Mouse (Mus musculus) adrenal gland, postnatal 25 days (tissue): ENCODE data around the gene Gbgt1. TPM values are rescaled to one million over a fixed set of nuclear protein-coding genes. Genes with fewer than 3 reads are reported as not detected.

Source experiments
- DNase-seq: peaks from one replicate; pipeline ENCODE4 v3.0.0; 2021; ENCODE audit warnings: mixed read lengths
- total RNA-seq: library from RNA; stranded (reverse); gene quantifications from 2 replicates; pipeline ENCODE4 v1.2.3, GENCODE M21; 2021

The Gbgt1 gene
- total RNA-seq, 1 experiment from 2014 or later: 3.2 TPM

DNA sequence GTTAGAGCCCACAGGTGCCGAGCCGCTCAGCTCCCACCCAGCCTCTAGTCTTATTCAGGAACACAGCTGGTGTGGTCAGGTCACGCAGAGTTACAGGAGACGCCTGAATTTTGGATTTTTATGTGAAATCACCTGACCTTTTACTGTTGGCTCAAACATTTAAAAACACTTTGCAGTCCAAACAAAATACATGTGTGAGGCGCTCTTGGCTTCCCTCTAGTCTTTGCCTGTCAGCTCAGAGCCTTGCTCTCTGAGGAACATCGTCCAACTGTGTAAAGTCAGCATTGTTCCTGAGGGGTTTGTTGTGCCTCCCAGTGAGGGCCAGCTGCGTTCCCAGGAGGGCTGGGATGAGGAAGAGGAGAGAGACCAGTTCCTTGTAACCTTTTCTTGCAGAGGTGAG lies 33.6 kb downstream of the Gbgt1 start:
- DNase-seq: no peak

DNA sequence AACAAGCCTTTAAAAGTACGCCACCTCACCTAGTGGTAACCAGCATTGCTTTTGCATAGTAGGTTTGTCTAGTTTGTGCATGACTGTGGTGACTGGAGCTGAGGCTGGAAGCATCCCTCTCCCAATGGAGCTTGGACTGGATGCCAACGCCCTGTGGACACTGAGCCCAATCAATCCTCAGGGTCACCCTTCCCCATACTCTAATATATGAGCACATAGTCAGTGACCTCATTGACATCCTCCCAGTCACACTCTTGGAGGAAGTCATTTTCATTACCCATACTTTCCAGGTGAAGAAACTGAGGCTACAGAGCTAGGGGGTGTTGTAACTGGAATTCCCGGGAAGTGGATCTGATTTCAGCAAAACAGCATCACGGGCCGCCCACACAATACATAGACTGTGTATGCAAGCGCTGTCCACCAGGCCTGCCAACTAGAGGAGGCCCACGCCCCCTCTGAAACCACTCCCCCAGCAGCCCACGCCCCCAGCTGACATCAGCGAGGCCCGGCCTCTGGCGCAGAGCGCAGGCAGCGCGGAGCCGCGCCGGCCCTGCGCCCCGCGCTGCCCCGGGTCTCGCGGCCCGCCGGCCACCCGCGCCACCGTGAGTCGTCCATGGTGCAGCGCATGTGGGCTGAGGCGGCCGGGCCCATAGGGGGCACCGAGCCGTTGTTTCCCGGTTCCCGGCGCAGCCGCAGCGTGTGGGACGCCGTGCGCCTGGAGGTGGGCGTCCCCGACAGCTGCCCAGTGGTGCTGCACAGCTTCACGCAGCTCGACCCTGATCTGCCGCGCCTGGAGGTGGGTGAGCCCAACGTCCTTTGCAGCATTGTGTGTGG lies 36.5 kb downstream of the Gbgt1 start:
- DNase-seq: peak; percentile 90

DNA sequence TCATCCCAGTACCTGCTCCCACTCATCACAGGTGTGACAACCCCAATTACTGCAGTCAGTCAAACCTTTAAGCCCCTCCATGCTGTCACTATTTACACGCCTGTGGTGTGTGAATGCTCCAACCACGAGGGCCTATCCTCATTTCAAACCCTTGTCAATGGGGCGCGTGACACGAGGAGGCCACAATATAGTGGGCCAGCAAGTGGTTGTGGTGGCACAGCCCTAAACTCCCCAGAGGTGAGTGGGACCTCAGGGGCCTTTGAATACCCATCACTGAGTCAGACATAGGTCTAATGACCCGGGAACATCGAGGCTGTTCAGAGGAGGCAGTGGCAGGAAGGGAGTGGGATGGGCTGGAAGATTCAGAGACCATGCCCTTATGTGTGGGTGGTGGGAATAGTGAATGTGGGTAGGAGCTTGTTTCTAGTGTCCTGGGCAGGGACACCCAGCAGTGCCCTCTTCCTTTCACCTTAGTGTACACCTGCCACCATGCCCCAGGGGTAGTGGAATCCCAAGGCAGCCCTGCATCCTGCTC lies 37.3 kb downstream of the Gbgt1 start:
- DNase-seq: no peak

DNA sequence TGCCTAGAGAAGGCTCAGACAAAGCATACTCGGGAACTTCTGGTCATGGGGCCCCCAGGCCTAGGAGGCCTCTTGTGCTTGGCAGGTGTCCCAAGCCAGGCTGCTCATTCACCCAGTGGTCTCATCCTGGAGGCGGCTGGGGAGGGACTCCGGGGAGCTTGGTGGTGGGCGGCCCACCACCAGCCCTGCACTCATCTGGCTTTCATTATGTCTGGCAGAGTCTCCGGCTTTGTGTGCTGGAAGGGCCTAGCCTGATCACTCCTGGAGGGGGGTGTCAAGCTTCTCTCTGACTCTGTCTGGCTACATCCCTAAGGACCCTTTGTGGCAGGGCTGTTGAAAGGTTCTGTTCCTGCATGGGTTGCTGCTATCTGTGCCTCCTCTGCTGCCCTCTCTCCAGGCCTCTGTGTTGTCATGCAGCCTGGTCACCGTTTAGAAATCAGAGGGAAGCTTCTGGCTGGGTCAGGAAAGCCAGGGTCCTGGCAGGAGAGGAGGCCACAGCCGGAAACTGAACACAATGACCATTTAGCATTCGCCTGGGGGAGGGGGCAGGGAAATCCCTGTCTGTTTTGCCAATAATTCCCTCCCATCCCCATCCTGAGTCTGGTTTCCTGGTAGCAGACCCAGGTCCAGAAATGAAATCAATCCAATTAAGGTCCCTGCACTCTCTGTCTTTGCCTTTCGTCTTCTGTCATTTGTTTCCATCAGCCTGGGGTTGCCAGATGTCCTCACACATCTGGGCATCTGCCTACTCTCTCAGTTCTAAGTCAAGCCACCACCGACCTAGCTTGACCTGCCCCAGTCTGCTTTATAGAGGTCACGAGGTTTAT lies 38.0 kb downstream of the Gbgt1 start:
- DNase-seq: no peak

DNA sequence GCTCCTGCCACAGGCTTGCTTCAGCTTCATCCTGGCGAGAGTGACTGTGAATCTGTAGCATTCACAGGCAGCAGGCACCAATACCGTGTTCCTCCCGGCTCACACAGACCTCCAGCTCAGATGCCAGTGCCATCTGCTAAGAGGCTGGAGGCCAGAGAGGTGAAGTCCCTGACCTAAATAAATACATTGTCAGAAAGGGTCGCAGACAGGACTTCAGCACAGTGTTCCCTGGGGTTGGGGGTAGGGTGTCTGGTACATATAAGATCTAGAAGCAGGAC lies 38.5 kb downstream of the Gbgt1 start:
- no peak for DNase-seq

DNA sequence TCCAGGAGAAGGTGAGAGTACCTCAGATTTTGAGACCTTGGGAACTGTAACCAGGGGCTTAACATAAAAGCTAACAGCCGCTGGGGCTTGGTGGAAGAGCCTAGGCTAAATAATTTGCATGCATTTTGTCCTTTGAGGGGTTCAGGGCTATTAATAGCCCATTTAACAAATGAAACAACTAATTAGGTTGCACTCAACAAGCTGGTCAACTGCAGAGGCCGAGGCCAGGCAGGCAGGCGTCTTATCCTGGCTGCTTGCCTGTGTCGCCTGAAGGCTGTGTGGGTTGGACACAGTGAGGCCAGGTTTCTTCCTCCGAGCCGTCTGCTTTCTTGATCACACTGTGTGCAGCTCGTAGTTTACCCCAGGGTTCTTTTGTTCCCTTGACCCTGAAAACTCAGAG lies 39.0 kb downstream of the Gbgt1 start:
- peak; percentile 47 for DNase-seq

DNA sequence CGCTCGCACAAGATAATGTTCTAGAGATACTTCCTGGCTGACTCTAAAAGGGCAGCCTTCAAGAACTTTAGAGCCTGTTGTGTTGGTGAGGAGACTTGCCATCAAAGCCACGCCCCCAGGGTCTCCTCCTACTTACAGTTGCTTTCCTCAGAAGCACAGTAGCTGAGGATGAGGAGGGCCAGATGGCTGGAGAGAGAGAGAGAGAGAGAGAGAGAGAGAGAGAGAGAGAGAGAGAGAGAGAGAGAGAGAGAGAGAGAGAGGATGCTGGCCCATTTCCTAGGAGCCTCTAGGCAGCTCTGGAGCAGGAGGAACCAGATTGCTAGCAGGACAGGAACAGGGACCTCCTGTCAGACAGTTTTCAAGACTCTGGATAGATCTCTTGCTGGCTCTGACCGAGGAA lies 39.5 kb downstream of the Gbgt1 start:
- DNase-seq: no peak

DNA sequence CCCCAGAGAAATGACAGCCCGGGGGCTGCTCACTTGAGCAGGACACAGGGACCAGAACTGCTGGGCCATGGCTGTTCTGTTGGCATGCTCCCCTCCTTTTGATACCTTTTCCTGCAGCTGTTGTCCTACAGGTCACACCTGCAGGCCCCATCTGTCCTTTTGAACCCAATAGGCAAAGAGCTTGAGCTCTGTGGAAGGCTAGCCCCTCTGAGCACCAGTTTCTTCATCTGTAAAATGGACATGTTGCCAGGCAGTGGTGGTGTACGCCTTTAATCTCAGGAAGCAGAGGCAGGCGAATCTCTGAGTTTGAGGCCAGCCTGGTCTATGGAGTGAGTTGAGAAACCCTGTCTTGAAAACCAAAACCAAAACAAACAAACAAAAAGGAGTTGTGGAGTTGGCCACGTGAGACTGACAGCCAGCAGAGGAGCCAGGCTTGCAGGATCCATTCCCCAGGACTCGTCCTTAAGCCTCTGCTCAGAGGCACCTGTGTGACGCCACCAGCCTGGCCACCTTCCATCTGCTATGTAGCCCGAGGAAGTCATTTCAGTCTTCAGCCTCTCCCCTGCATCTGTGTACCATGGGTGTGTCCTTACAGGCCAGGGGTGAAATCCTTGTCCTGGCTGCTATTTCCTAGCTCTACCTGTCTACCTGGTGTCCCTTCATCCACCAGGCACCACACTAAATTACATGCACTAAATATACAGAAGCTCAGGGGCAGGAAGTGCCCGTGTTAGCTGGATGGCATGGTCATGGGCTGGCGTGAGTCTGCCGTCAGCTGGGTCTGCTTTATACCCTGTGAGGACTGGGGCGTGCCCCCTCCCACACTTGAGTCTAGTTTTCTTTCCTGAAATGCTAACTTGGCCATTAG lies 40.3 kb downstream of the Gbgt1 start:
- no peak for DNase-seq

DNA sequence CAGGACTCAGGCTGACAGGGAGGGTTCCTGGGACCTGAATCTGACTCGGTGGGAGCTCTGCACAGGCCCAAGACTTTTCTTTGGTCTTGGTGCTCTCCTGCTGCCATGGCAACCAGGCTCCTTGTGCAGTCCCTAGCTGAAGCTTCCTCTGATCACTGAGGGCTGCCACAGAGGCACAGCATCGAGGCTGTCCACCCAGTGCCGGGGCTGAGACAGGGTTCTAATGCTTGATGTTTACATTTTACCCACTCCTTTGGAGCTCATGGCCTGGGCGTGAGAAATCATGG lies 40.9 kb downstream of the Gbgt1 start:
- no peak for DNase-seq

DNA sequence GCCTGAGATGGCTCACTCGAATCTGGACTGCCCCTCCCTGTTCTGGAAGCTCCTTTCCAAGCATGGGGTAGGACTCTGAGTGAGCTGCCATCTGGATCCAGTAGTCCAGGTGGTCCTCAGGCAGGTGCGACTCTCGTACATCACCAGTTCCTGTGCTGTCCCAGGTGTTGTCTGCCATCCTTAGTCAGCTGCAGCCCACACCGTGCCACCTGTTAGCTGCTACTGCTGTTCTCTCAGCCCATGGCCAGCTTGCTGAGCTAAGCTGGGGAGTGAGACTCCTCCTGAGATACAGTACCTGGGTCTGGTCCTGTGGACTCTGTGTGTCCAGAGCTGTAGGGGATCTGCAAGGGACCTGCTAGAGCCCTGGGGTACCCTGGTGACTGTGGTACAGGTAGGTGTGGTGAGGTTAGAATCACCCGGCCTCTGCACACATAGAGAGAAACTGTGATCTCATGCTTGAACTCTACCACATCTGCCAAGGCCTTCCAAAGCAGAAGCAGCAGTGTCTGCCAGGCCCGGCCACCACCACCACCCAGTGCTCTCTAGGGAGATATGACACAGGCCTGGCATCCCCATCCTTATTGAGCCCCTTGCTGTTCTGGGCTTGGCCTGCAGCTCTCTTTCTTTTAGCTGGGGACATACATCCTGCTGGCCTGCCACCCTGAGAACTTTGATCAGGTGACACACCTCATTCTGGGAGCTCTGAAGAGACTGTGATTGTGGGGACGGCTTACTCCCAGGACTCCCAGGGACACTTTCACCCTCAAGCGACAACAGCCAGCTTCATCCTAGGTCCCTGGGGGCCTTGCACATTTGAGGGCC lies 41.5 kb downstream of the Gbgt1 start:
- DNase-seq: no peak

DNA sequence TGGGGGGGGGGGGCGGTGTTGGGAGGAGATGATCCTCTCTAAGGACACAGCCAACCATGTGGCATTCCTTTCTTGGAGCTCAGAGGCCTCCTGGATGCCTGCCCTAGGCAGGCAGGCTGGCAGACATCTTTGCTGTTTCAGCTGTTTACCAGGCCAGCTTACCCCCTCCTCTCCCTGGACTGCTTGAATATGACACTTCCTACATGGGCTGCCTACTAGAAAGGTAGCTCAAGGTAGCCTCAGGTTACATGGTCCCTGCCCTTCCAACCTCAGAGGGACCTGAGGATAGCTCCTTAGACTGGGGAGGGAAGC lies 42.1 kb downstream of the Gbgt1 start:
- no peak for DNase-seq

DNA sequence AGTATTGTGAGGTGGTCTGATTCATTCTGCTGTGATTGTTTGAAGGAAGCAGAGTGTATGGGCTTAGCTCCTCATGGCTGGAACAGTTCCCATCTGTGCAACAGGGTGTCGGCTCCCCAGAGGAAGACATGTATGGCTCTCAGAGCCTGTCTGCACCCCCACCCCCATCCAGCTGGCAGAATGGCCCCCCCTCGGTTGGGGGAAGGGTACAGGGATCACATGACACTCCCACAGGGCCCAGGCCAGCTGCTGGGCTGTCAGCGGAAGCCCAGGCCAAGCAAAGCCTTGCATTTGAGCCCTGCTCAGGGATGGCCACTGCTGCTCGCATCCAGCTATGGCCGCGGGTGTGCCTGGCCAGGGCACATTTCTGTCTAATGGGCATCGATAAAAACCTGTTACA lies 42.5 kb downstream of the Gbgt1 start:
- DNase-seq: peak; percentile 52

DNA sequence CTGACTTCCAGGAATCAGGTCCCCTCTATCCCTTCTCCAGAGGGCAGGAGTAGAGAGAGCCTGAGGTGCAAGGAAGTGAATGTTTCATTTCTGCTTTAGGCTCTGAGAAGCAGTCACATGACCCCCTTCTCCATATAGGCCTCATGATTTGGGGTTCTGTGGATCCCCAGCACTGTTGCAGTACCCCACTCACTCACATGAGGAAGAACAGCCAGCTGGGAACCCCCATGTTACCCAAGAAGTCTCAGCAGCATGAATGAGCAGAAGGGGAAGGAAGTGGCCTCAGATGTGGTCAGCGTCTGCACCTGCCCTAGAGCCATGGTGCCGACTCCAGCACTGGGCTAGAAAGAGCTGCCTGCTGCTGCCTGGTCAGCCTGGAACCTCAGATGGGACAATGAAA lies 43.3 kb downstream of the Gbgt1 start:
- no peak for DNase-seq

DNA sequence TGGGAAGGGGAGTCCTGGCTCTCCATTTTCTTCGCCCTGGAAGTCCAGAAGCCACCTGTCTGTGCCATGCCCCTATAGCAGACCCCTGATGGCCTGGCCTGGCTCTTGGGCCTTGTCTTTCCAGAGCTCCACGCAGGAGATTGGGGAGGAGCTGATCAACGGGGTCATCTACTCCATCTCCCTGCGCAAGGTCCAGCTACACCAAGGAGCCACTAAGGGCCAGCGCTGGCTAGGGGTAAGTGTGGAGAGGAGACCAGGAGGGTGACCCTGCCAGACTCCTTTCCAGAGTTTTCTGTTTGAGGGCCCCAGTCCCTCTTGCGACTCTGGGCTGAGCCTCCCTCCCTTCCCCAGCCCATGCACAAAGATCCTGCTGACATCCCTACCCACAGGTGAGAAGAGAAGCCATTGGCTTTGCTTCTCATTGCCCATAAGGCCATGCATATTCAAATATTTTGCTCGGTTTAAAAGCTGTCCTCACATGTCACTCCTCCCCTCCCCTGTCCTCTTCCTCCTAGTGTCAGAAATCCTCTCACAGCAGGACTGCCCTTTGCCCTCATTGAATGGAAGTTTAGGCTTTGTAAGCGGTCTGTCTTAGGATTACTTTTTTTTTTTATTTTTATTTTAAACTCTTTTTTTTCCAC lies 44.0 kb downstream of the Gbgt1 start:
- DNase-seq: no peak

DNA sequence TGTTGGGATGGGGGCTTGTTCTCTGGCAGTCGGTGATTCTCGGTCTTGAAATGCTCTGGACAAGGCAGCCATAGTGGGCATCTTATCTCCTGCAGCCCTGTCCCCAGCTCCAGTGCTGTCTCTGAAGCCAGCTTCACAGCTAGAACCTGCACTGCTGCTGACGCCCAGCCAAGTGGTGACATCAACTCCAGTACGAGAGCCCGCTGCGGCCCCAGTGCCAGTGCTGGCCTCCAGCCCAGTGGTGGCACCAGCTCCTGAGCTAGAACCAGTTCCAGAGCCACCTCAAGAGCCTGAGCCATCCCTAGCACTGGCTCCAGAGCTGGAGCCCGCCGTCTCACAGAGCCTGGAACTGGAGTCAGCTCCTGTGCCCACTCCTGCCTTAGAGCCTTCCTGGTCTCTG lies 47.2 kb downstream of the Gbgt1 start:
- DNase-seq: peak; percentile 62

DNA sequence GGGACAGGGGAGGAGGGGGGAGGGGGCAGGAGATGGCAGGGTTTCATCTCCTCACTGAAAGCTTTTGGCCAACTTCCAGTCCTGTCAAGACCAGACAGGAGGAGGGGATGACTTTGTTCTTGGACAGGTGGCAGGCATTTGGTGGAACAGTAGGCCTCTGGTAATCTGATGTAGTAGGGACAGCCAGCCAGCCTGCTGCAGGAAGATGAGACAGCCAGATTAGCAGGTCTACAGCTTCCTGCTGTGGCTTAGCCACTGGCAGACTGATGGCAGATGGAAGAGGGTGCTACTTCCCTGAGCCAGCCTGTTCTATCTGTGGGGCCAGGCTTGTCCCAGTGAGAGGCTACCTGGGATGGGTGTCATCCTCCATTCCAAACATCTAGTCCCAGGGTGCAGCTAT lies 49.3 kb downstream of the Gbgt1 start:
- no peak for DNase-seq

DNA sequence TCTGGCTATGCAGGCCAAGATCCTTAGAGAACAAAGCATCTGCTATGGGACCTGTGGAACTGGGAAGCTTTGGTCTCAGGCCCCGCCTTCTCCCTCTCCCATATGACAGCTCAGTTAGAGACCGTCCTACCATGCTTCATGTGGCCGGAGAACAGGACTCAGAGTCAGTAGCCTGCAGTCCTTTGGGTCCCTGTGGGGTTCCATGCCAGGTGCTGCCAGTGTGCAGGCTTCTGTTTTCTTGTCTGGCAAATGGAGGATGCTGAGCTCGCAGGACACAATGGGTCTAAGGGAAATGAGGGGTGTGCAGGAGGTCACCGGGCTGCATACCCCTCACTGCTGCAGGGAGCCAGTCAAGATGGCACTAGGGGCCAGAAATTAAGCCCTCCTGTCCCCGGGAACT lies 49.9 kb downstream of the Gbgt1 start:
- DNase-seq: no peak

DNA sequence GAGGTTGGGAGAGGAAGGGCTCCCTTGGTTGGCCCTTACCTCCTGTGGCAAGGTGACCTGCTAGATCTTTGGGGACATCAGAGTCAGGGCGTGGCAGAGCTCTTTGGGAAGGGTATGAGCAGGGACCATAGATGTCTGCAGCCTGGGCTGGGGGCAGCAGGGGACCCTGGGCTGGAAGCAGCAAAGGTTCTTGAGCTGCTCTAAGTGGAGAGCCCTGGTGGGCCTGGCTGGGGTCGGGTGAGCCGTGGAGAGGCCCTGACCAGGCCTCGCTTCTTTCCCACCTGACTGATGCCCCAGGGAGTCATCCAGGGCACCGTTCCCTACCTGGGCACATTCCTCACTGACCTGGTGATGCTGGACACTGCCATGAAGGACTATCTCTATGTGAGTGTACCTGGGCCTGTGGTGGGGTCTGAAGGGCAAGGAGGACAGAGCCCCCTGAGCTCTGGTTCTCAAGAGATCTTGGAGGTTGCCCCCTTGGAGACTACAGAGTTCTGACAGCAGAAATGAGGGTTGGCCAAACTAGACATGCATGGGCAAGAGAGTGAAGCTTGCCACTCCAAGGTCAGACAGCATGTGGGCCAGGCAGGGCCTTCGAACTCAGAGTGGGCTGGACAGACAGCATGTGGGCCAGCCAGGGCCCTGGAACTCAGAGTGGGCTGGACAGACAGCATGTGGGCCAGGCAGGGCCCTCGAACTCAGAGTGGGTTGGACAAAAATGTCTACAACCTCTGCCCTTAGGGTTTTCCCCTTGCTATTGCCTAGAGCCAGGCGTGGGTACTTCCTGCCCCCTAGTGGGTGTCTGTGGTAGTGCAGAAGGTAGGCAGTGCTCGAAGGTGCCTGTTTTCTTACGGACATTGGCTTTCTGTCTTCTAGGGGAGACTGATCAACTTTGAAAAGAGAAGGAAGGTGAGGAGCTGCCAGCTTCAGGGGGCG lies 50.8 kb downstream of the Gbgt1 start:
- peak; percentile 87 for DNase-seq

DNA sequence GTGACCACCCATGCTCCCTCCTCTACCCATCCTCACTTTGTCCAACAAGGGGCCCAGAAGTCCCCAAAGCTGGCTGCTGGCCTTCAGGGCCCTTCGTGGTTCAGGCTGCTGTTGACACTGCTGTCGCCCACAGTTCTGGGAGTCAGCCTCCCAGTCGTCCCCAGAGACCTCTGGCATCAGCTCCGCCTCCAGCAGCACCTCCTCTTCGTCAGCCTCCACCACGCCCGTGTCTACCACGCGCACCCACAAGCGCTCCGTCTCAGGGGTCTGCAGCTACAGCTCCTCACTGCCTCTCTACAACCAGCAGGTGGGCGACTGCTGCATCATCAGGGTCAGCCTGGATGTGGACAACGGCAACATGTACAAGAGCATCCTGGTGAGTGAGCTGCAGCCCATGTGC lies 52.5 kb downstream of the Gbgt1 start:
- DNase-seq: no peak

DNA sequence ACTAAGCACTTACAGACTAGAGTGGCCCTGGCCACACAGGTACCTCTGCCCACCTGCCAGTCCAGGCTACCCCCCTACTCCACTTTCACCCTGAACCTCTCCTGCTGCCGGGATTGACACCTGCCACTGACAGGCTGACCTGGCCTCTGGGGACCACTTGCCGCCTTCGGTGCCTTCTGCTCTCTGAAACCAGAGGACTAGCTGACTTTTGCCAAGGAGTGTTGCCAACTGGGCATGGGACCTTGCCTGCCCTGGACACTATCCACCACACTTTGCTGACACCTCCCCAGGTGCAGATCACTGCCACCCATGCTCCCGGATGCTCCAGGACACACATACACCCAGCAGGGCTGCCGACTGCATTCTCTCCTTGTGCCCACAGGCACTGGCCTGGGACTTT lies 55.6 kb downstream of the Gbgt1 start:
- no peak for DNase-seq
